Mouse (Mus musculus) urinary bladder, postnatal 14 days (tissue): Measurements from ENCODE around the gene Ccdc36.

ENCODE experiments used
- DNase-seq: peaks from one replicate; pipeline ENCODE4 v3.0.0; 2021; ENCODE audit warnings: low spot score

The Ccdc36 gene

DNA sequence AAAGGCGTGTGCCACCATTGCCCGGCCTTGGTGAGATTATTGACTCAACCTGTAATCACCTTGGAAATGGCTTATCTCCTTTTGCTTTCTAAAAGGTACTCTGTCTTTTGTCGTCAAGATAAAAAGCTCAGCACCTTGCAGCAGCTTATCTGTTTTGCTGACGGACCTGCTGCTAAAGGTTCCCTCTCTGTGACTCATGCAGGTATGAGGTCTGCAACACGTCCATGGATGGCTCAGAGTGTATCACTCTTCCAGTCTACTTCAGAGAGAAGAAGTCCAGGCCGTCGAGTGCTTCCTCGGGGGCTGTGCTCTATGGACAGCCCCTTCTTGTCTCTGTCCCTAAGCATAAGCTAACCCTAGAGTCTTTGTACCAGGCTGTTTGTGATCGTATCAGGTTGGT is 50.0 kb downstream of the Ccdc36 start:
- DNase-seq, result no peak
